Mouse (Mus musculus): ENCODE results near the gene Irf2bp1.

DNA sequence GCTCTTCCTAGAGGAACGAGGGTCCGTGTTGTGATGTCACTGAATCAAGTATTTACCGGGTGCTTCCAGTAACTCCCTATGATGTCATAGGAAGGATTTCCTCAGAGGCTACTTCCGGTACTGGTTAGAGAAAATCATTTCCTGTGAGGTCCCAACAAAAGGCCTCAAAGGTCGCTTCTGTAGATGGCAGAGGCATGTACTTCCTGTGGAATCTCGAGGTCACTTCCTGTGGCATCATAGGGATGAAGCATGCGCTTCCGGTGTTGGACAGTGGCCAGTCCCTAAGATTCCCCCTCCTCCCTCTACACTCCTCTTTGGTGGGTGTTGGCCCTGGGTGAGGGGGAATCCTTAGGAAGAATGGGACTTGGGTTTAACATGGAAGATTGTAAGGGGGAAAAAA, 44.4 kb upstream of the Irf2bp1 start:
- TF ChIP-seq CTCF (IDR thresholded peaks at IDR 0.05) (no peak), EP300 (IDR thresholded peaks at IDR 0.05) (peak; percentile 99)
